Mouse (Mus musculus) thymus, adult 2 months (tissue): ENCODE data around the gene Ndufb2.

Experiments used
- CTCF ChIP-seq: fragments of 200-500 bp; IDR thresholded peaks from 2 replicates; pipeline ENCODE4 v1.5.1; 2012; ENCODE audit warnings: mild to moderate bottlenecking, control low read depth, low read length, moderate library complexity, borderline replicate concordance; ENCODE audit not compliant: control insufficient read depth, poor library complexity, insufficient read depth; ENCODE audit errors: extremely low read depth
- POLR2A ChIP-seq: fragments of 200-500 bp; IDR thresholded peaks from 2 replicates; pipeline ENCODE4 v1.6.1; 2012; ENCODE audit warnings: mild to moderate bottlenecking, low read length, control low read depth, moderate library complexity; ENCODE audit not compliant: control insufficient read depth, poor library complexity, insufficient read depth; ENCODE audit errors: extremely low read depth

GRCm38 (mm10) chr6:39592401-39593214, at the start of gene Ndufb2:
- TF ChIP-seq CTCF (peak; percentile 33; the same call in 1 of the 2 replicates), POLR2A (peak; percentile 66)
